Mouse (Mus musculus) stomach, postnatal 0 days (tissue): ENCODE measurements at regions not wholly inside any gene's neighbourhood (a gene's known extent, or its start where the extent isn't known, plus 50 kb on each side); places are given as distances from the start of the nearest gene placed in this dataset.

ENCODE experiments used
- CTCF ChIP-seq: IDR thresholded peaks from 2 replicates; pipeline ENCODE4 v1.5.1; 2016; ENCODE audit warnings: antibody characterized with exemption, low read depth, mild to moderate bottlenecking, moderate library complexity
- EP300 ChIP-seq: optimal IDR thresholded peaks from 2 replicates; pipeline ENCODE3; 2016; ENCODE audit warnings: antibody characterized with exemption

DNA sequence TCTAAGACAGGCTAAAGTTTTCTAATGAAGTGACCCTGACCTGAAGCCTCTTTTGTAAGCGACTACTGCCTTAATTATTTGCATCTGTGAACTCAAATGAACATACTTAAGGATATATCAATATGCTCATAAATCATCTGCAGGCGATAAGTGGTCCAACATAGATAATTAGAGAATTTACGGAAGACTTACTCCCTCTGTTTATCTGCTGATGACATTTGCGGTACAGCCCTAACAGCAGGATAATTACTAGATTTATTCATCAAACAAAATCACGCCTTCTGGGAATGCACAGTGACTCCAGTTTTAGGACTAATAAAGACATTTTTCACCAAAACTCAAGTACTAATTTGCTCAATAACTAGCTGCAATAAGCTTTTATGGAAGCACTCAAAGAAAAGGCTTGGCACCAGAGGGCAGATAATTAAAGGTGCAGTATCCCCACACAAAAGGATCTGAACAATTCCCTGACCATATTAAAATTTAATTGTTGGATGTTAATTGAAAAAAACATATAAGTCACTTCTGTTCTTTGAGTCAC lies 688.0 kb upstream of the Arrdc3 start:
- no peak for TF ChIP-seq EP300
- TF ChIP-seq CTCF = no peak
